Mouse (Mus musculus): Measurements from ENCODE around the gene Rbbp6.

Rbbp6 gene

GRCm38 (mm10) chr7:122965386-122965785 lies at the start of gene Rbbp6:
Rbbp6 (plus strand) TSS chr7:122965686.
- in situ Hi-C loops (cut with MboI, MseI): loop anchor here (10.0 kb wide), 1 partner anchor 671 kb away; no protein-coding TSS in a partner anchor

GRCm38 (mm10) chr7:122919728-122920582 lies 45.5 kb upstream of the Rbbp6 start:
- in situ Hi-C loops (cut with MboI, MseI): loop anchor here (5.0 kb wide), 1 partner anchor 673 kb away; no protein-coding TSS in a partner anchor

- in situ Hi-C loops (cut with MboI, MseI): loop anchor here (5.0 kb wide), 1 partner anchor 674 kb away; no protein-coding TSS in a partner anchor
These were observed 43.9 kb upstream of the Rbbp6 start for GRCm38 (mm10) chr7:122921537-122921936.

GRCm38 (mm10) chr7:122924256-122924655 lies 41.2 kb upstream of the Rbbp6 start:
- in situ Hi-C loops (cut with MboI, MseI): loop anchor here (5.0 kb wide), 1 partner anchor 677 kb away; no protein-coding TSS in a partner anchor

- in situ Hi-C loops (cut with MboI, MseI): no loop called here
These were observed 35.0 kb upstream of the Rbbp6 start for GRCm38 (mm10) chr7:122930494-122930893.

GRCm38 (mm10) chr7:122932171-122932570 lies 33.3 kb upstream of the Rbbp6 start:
- in situ Hi-C loops (cut with MboI, MseI): no loop called here

- in situ Hi-C loops (cut with MboI, MseI): no loop called here
These were observed 28.9 kb upstream of the Rbbp6 start for GRCm38 (mm10) chr7:122936626-122937025.

- in situ Hi-C loops (cut with MboI, MseI): no loop called here
These were observed 27.3 kb upstream of the Rbbp6 start for GRCm38 (mm10) chr7:122938197-122938596.

- in situ Hi-C loops (cut with MboI, MseI): no loop called here
These were observed 26.3 kb upstream of the Rbbp6 start for GRCm38 (mm10) chr7:122939181-122939580.

GRCm38 (mm10) chr7:122940371-122941075 lies 25.0 kb upstream of the Rbbp6 start:
- in situ Hi-C loops (cut with MboI, MseI): loop anchor here (10.0 kb wide), 1 partner anchor 656 kb away; the partner anchor contains the start of gene Prkcb

GRCm38 (mm10) chr7:122942111-122942510 lies 23.4 kb upstream of the Rbbp6 start:
- in situ Hi-C loops (cut with MboI, MseI): loop anchor here (10.0 kb wide), 1 partner anchor 657 kb away; the partner anchor contains the start of gene Prkcb

- in situ Hi-C loops (cut with MboI, MseI): loop anchor here (5.0 to 10.0 kb wide), 2 partner anchors 42 to 660 kb away; partner anchors contain the start of gene Prkcb
These were observed 20.3 kb upstream of the Rbbp6 start for GRCm38 (mm10) chr7:122945149-122945548.

GRCm38 (mm10) chr7:122949268-122949667 lies 16.2 kb upstream of the Rbbp6 start:
- in situ Hi-C loops (cut with MboI, MseI): loop anchor here (5.0 to 10.0 kb wide), 2 partner anchors 38 to 664 kb away; partner anchors contain the start of gene Prkcb

- in situ Hi-C loops (cut with MboI, MseI): loop anchor here (5.0 kb wide), 1 partner anchor 879 kb away; no protein-coding TSS in a partner anchor
These were observed 14.0 kb upstream of the Rbbp6 start for GRCm38 (mm10) chr7:122951464-122951863.

- in situ Hi-C loops (cut with MboI, MseI): loop anchor here (5.0 kb wide), 1 partner anchor 880 kb away; no protein-coding TSS in a partner anchor
These were observed 13.4 kb upstream of the Rbbp6 start for GRCm38 (mm10) chr7:122952066-122952465.

- in situ Hi-C loops (cut with MboI, MseI): loop anchor here (5.0 kb wide), 1 partner anchor 882 kb away; no protein-coding TSS in a partner anchor
These were observed 10.8 kb upstream of the Rbbp6 start for GRCm38 (mm10) chr7:122954451-122955225.

- in situ Hi-C loops (cut with MboI, MseI): no loop called here
These were observed 10.1 kb upstream of the Rbbp6 start for GRCm38 (mm10) chr7:122955226-122955955.

GRCm38 (mm10) chr7:122968751-122969150 lies 3.3 kb downstream of the Rbbp6 start:
- in situ Hi-C loops (cut with MboI, MseI): loop anchor here (10.0 kb wide), 1 partner anchor 674 kb away; no protein-coding TSS in a partner anchor

- in situ Hi-C loops (cut with MboI, MseI): loop anchor here (10.0 kb wide), 2 partner anchors 675 to 805 kb away; no protein-coding TSS in a partner anchor
These were observed 3.9 kb downstream of the Rbbp6 start for GRCm38 (mm10) chr7:122969231-122970032.
